Mouse (Mus musculus): ENCODE measurements around the gene Spata17. TPM values are rescaled to one million over a fixed set of nuclear protein-coding genes. Genes with fewer than 3 reads are reported as not detected.

Spata17 gene
- polyA plus RNA-seq (2015; fragmentation: Nextera tagmentation; extraction: Ambion mirVana) = 0.67 TPM in 2 replicates

- Histone ChIP-seq H3K9me3 (no peaks in the 10 kb centered on the region), H3K27me3 (replicated peaks) (no peaks in the 10 kb centered on the region), H3K9ac (peak within 1 kb of the TSS; percentile 42), H3K36me3 (no peaks in the 10 kb centered on the region), H3K4me1 (no peaks in the 10 kb centered on the region), H3K4me2 (peak within 1 kb of the TSS; percentile 71), H3K4me3 (replicated peaks) (peak within 1 kb of the TSS; percentile 72), H3K27ac (peak within 1 kb of the TSS; percentile 86)
- peak; percentile 92 for ATAC-seq (ENCODE audit: insufficient read depth, low FRiP score, low read depth)
- under 1% methylated on average over 58 of the region's 58 CpGs for WGBS
Measured at GRCm38 (mm10) chr1:187215181-187216116, at the start of gene Spata17, which contains the start of gene Gpatch2. TSS of gene Spata17 (minus strand) at chr1:187215465. TSS of gene Gpatch2 (plus strand) at chr1:187215508.

- H3K27ac ChIP-seq = no peak overlapping the region
- ATAC-seq (ENCODE audit: insufficient read depth, low FRiP score, low read depth) = no peak
- H3K9me3 ChIP-seq = no peaks in the 10 kb centered on the region
- H3K4me2 ChIP-seq = no peak overlapping the region
- H3K9ac ChIP-seq = no peak overlapping the region
- H3K4me1 ChIP-seq = no peaks in the 10 kb centered on the region
- no peak overlapping the region for H3K4me3 ChIP-seq (replicated peaks)
- WGBS = 90% methylated on average over 4 of the region's 4 CpGs
- no peaks in the 10 kb centered on the region for H3K36me3 ChIP-seq
- H3K27me3 ChIP-seq (replicated peaks) = no peaks in the 10 kb centered on the region
Measured at GRCm38 (mm10) chr1:187258756-187259155, 43.5 kb upstream of the Spata17 start.

DNA sequence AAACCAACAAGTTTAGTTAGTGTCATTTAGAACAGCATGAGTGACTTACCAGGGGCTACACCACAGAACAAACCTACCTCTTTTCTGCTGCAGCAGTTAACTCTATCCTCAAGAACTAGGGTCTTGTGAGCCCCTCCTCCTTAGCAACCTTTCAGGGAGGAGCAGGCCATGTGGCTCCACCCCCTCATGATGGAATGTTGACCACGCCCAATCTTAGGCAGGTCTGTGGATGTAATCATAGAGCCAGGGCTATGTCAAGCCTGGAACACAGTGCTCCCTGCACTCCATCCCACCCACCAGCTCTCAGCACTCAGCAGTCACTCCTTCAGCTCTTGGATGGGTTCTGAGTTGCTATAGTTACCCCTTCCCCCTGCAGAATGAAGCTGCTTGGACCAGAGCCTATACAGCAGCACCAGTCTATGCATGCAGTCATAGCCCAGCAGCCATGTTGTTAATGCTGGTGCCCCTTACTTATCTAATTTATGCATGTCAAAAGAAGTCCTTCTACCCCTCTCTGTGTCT, 35.5 kb upstream of the Spata17 start:
- no peak for ATAC-seq (ENCODE audit: insufficient read depth, low FRiP score, low read depth)
- Histone ChIP-seq H3K9ac (no peak overlapping the region), H3K27ac (no peak overlapping the region), H3K4me2 (no peak overlapping the region), H3K27me3 (replicated peaks) (no peaks in the 10 kb centered on the region), H3K4me1 (no peaks in the 10 kb centered on the region), H3K9me3 (no peaks in the 10 kb centered on the region), H3K4me3 (replicated peaks) (no peak overlapping the region), H3K36me3 (no peaks in the 10 kb centered on the region)
- WGBS = 92% methylated on average over 1 of the region's 1 CpGs

DNA sequence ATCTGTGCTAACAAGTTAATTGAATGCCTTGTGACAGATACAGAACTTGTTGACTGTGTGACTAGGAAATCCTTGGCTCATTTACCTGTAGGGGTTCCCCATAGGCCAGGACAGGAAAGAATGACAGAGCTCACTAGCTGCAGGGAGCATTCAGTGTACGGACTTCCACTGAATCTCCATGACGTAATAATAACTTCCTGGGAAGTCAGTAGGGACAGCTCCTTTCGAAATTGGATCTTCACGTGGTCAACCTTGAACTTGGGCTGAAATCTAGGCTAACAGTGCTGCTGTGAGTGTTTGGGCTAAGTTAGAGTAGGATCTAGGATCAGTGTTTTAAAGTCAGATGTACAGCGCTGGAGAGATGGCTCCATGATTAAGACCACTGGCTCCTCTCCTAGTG, 29.5 kb upstream of the Spata17 start:
- Histone ChIP-seq H3K9ac (no peak overlapping the region), H3K9me3 (no peaks in the 10 kb centered on the region), H3K27ac (no peak overlapping the region), H3K27me3 (replicated peaks) (no peaks in the 10 kb centered on the region), H3K36me3 (no peaks in the 10 kb centered on the region), H3K4me2 (no peak overlapping the region), H3K4me1 (no peaks in the 10 kb centered on the region), H3K4me3 (replicated peaks) (no peak overlapping the region)
- no peak for ATAC-seq (ENCODE audit: insufficient read depth, low FRiP score, low read depth)
- 80% methylated on average over 5 of the region's 5 CpGs for WGBS

- ATAC-seq (ENCODE audit: insufficient read depth, low FRiP score, low read depth) = no peak
- Histone ChIP-seq H3K4me1 (no peaks in the 10 kb centered on the region), H3K4me3 (replicated peaks) (no peak overlapping the region), H3K36me3 (no peaks in the 10 kb centered on the region), H3K4me2 (no peak overlapping the region), H3K9ac (no peak overlapping the region), H3K9me3 (no peaks in the 10 kb centered on the region), H3K27me3 (replicated peaks) (no peaks in the 10 kb centered on the region), H3K27ac (no peak overlapping the region)
- WGBS = 93% methylated on average over 5 of the region's 5 CpGs
Measured at GRCm38 (mm10) chr1:187241329-187241728, 26.1 kb upstream of the Spata17 start.

GRCm38 (mm10) chr1:187240304-187240703, 25.0 kb upstream of the Spata17 start:
- Histone ChIP-seq H3K27me3 (replicated peaks) (no peaks in the 10 kb centered on the region), H3K4me1 (no peaks in the 10 kb centered on the region), H3K9me3 (no peaks in the 10 kb centered on the region), H3K27ac (no peak overlapping the region), H3K4me3 (replicated peaks) (no peak overlapping the region), H3K36me3 (no peaks in the 10 kb centered on the region), H3K4me2 (no peak overlapping the region), H3K9ac (no peak overlapping the region)
- 90% methylated on average over 3 of the region's 3 CpGs for WGBS
- no peak for ATAC-seq (ENCODE audit: insufficient read depth, low FRiP score, low read depth)

DNA sequence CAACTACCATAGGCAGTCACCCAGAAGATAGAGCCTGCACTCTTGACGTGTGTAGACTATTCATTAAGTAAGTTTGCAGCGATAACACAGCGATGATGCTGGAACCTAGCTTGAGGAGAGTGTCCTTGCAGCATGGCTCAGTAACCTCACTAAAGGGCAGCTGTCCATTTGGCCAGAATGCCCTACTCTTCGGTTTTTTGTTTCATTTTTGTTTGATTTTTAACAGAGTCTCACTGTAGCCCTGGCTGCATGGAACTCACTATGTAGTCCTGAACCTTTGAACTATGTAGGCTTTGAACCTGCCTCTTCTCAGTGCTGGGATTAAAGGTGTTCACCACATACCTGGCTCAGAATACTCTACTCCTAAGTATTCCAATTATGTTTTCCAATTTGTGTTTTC, 22.8 kb upstream of the Spata17 start:
- peaks cover 1% of the 10 kb centered on the region; the same call in 1 of the 2 replicates for H3K4me1 ChIP-seq
- no peak for ATAC-seq (ENCODE audit: insufficient read depth, low FRiP score, low read depth)
- no peaks in the 10 kb centered on the region for H3K36me3 ChIP-seq
- no peak overlapping the region for H3K27ac ChIP-seq
- no peak overlapping the region for H3K4me2 ChIP-seq
- H3K9ac ChIP-seq = no peak overlapping the region
- no peak overlapping the region for H3K4me3 ChIP-seq (replicated peaks)
- 86% methylated on average over 4 of the region's 4 CpGs for WGBS
- H3K9me3 ChIP-seq = no peaks in the 10 kb centered on the region
- no peaks in the 10 kb centered on the region for H3K27me3 ChIP-seq (replicated peaks)

DNA sequence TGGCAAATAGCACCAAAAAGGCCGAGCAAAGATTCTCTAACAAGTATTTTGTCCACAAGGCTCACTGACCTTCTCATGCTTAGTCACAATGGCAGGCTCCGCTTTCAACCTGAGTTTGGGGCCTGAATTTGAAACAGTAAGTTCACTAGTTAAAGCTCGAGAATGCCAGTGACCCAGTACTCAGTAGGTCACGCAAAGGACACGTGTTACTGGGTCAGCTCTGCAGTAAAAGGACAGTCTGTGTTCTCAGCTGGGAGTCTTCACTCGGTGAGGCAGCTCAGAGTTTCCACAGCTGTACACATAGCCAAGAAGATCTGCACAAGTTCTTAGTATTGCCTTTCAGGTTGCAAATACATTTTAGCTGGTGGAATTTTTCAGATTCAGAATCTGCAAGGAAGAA, 21.0 kb upstream of the Spata17 start:
- H3K36me3 ChIP-seq = no peaks in the 10 kb centered on the region
- ATAC-seq (ENCODE audit: insufficient read depth, low FRiP score, low read depth) = no peak
- H3K9me3 ChIP-seq = no peaks in the 10 kb centered on the region
- H3K4me3 ChIP-seq (replicated peaks) = no peak overlapping the region
- H3K27me3 ChIP-seq (replicated peaks) = no peaks in the 10 kb centered on the region
- peaks cover 4% of the 10 kb centered on the region; the same call in 1 of the 2 replicates for H3K4me1 ChIP-seq
- 75% methylated on average over 6 of the region's 6 CpGs for WGBS
- H3K4me2 ChIP-seq = no peak overlapping the region
- H3K27ac ChIP-seq = no peak overlapping the region
- no peak overlapping the region for H3K9ac ChIP-seq

- H3K4me2 ChIP-seq = no peak overlapping the region
- WGBS = 92% methylated on average over 3 of the region's 3 CpGs
Measured at GRCm38 (mm10) chr1:187235161-187235560, 19.9 kb upstream of the Spata17 start.

GRCm38 (mm10) chr1:187232996-187233615, 17.8 kb upstream of the Spata17 start:
- Histone ChIP-seq H3K27ac (no peak overlapping the region), H3K4me2 (no peak overlapping the region), H3K9me3 (no peaks in the 10 kb centered on the region), H3K4me1 (peaks cover 4% of the 10 kb centered on the region; the same call in 1 of the 2 replicates), H3K36me3 (0 out of 2 replicates have a peak, but pooled peaks cover 2% of the 10 kb centered on the region), H3K4me3 (replicated peaks) (no peak overlapping the region), H3K27me3 (replicated peaks) (no peaks in the 10 kb centered on the region), H3K9ac (no peak overlapping the region)
- WGBS = 69% methylated on average over 7 of the region's 7 CpGs
- ATAC-seq (ENCODE audit: insufficient read depth, low FRiP score, low read depth) = no peak

More at GRCm38 (mm10) chr1:187235161-187235560, 19.9 kb upstream of the Spata17 start:
- Histone ChIP-seq H3K9me3 (no peaks in the 10 kb centered on the region), H3K36me3 (0 out of 2 replicates have a peak, but pooled peaks cover 2% of the 10 kb centered on the region), H3K4me3 (replicated peaks) (no peak overlapping the region), H3K27ac (no peak overlapping the region), H3K27me3 (replicated peaks) (no peaks in the 10 kb centered on the region), H3K4me1 (peaks cover 4% of the 10 kb centered on the region; the same call in 1 of the 2 replicates), H3K9ac (no peak overlapping the region)
- no peak for ATAC-seq (ENCODE audit: insufficient read depth, low FRiP score, low read depth)

DNA sequence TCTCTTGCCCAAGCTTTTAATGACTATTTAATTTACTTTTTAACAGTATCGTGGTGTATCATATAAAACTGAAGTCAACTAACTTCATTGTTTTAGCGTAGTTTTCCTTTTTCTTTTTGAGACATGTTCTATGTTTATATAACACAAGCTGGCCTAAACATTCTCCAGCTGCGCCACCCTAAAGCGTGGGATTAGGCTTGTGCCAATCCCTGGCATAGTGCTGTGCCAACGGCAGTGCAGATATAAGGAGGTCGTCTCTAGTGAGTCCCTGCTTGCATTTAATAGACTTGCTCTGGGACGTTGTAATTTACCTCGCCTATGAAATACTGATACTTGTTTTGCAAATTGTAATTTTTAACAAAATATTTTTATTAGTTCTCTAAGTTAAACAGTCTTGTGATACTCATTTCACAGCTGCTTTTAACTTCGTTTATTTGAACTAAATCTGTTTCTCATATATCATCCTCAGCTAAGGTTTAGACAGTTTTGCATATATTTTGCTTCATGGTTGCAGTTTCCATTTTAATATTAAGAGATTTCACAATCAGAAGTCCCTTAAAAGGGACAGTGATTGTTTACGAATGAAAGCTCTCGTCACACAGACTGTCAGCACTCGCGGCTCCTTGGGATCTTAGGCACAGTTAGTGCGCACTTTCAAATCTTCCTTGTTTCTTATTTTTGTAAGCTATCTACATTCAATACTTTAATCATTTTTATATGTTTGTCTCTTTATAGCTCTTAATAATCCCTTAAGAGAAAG, 17.1 kb upstream of the Spata17 start:
- Histone ChIP-seq H3K4me2 (0 out of 2 replicates have a peak overlapping the region, but pooled peaks have one; percentile 8), H3K27me3 (replicated peaks) (no peaks in the 10 kb centered on the region), H3K36me3 (0 out of 2 replicates have a peak, but pooled peaks cover 2% of the 10 kb centered on the region), H3K9ac (no peak overlapping the region), H3K4me1 (peaks cover 6% of the 10 kb centered on the region; the same call in 1 of the 2 replicates), H3K4me3 (replicated peaks) (no peak overlapping the region), H3K27ac (no peak overlapping the region), H3K9me3 (no peaks in the 10 kb centered on the region)
- no peak for ATAC-seq (ENCODE audit: insufficient read depth, low FRiP score, low read depth)
- 61% methylated on average over 14 of the region's 14 CpGs for WGBS

All from stomach, embryonic 15.5 days (tissue).